Mouse (Mus musculus) v-Abl transformed pro-B cells (cell line): ENCODE measurements around the gene Cisd2.

Experiments
- in situ Hi-C, 2 experiments: fragments of 400-800 bp; cut with MboI; formaldehyde crosslinking; loops; one replicate each; pipeline ENCODE4 v1.15.1; 2025; ENCODE audit not compliant: unreplicated experiment in 2 of 2

Gene Cisd2

GRCm38 (mm10) chr3:135417245-135417644 lies 6.5 kb downstream of the Cisd2 start:
- in situ Hi-C loops: no loop called here

- in situ Hi-C loops: no loop called here
Measured at GRCm38 (mm10) chr3:135411824-135412223, 11.9 kb downstream of the Cisd2 start.

GRCm38 (mm10) chr3:135411056-135411455 lies 12.7 kb downstream of the Cisd2 start:
- in situ Hi-C loops: no loop called here

GRCm38 (mm10) chr3:135409219-135409618 lies 14.5 kb downstream of the Cisd2 start:
- in situ Hi-C loops: no loop called here

- in situ Hi-C loops: no loop called here
Measured at GRCm38 (mm10) chr3:135407351-135407750, 16.4 kb downstream of the Cisd2 start.

- in situ Hi-C loops: loop anchor here (5.0 kb wide), 3 partner anchors 103 to 328 kb away; no protein-coding TSS in a partner anchor
Measured at GRCm38 (mm10) chr3:135404599-135404998, 19.1 kb downstream of the Cisd2 start.

- in situ Hi-C loops: loop anchor here (5.0 kb wide), 3 partner anchors 103 to 328 kb away; no protein-coding TSS in a partner anchor
Measured at GRCm38 (mm10) chr3:135403856-135404255, 19.9 kb downstream of the Cisd2 start.

- in situ Hi-C loops: loop anchor here (5.0 kb wide), 3 partner anchors 104 to 329 kb away; no protein-coding TSS in a partner anchor
Measured at GRCm38 (mm10) chr3:135403211-135403610, 20.5 kb downstream of the Cisd2 start.

- in situ Hi-C loops: loop anchor here (5.0 kb wide), 3 partner anchors 105 to 330 kb away; no protein-coding TSS in a partner anchor
Measured at GRCm38 (mm10) chr3:135402201-135402658, 21.5 kb downstream of the Cisd2 start.

- in situ Hi-C loops: loop anchor here (5.0 kb wide), 1 partner anchor 105 kb away; no protein-coding TSS in a partner anchor
Measured at GRCm38 (mm10) chr3:135397112-135397511, 26.6 kb downstream of the Cisd2 start.

- in situ Hi-C loops: loop anchor here (5.0 kb wide), 1 partner anchor 104 kb away; no protein-coding TSS in a partner anchor
Measured at GRCm38 (mm10) chr3:135396081-135396480, 27.6 kb downstream of the Cisd2 start.

GRCm38 (mm10) chr3:135395085-135395484 lies 28.6 kb downstream of the Cisd2 start:
- in situ Hi-C loops: loop anchor here (5.0 kb wide), 1 partner anchor 103 kb away; no protein-coding TSS in a partner anchor

- in situ Hi-C loops: no loop called here
Measured at GRCm38 (mm10) chr3:135393186-135393585, 30.5 kb downstream of the Cisd2 start.

- in situ Hi-C loops: no loop called here
Measured at GRCm38 (mm10) chr3:135379868-135380267, 43.9 kb downstream of the Cisd2 start.

- in situ Hi-C loops: no loop called here
Measured at GRCm38 (mm10) chr3:135377445-135377844, 46.3 kb downstream of the Cisd2 start.

- in situ Hi-C loops: no loop called here
Measured at GRCm38 (mm10) chr3:135375836-135376235, 47.9 kb downstream of the Cisd2 start.

GRCm38 (mm10) chr3:135357394-135357793 lies 66.3 kb downstream of the Cisd2 start:
- in situ Hi-C loops: loop anchor here in 1 of 2 experiments (25.0 kb wide), 1 partner anchor 645 kb away; no protein-coding TSS in a partner anchor
